Comparison of ENCODE assay signal across 27 mouse cellular contexts in genomic region chr5:35731006-35731405, GRCm38 (mm10). TPM values are rescaled to one million over a fixed set of nuclear protein-coding genes. Genes with fewer than 3 reads are reported as not detected.
DNase-seq lines count a peak whose midpoint lies in the region; ATAC-seq lines count a peak whose summit lies in the region.
"Had no signal": no experiment of that assay in that cellular context is flagged by ENCODE, and none has a peak within 500 bp of the region (broad histone marks: within the 10 kb centered on the region; RNA-seq: fewer than 3 reads in every experiment).

No protein-coding gene starts in this region.

- no peak overlapping the region for H3K4me3 ChIP-seq in heart, embryonic 13.5 days
- no peak overlapping the region for H3K4me3 ChIP-seq in kidney, embryonic 14.5 days (ENCODE audit: low read length)
- no peak overlapping the region for H3K4me3 ChIP-seq in lung, embryonic 16.5 days (ENCODE audit: low read length)
- no peak overlapping the region for H3K4me3 ChIP-seq in stomach, embryonic 16.5 days (replicated peaks; ENCODE audit: low read length)
- H3K4me3 ChIP-seq: forebrain, embryonic 10.5 days; hindbrain, embryonic 12.5 days; limb, embryonic 15.5 days; neural tube, embryonic 15.5 days had no signal

- no peaks in the 10 kb centered on the region for H3K36me3 ChIP-seq in heart, embryonic 13.5 days
- no peaks in the 10 kb centered on the region for H3K36me3 ChIP-seq in kidney, embryonic 14.5 days (ENCODE audit: control insufficient read depth, insufficient read depth, low read length)
- no peaks in the 10 kb centered on the region for H3K36me3 ChIP-seq in lung, embryonic 16.5 days (ENCODE audit: control insufficient read depth, insufficient read depth, low read length)
- no peaks in the 10 kb centered on the region for H3K36me3 ChIP-seq in stomach, embryonic 16.5 days (ENCODE audit: control insufficient read depth, insufficient read depth, low read length)
- H3K36me3 ChIP-seq: forebrain, embryonic 10.5 days; G1E; hindbrain, embryonic 12.5 days; limb, embryonic 15.5 days; neural tube, embryonic 15.5 days had no signal

- H3K4me2 ChIP-seq in heart, embryonic 13.5 days, result no peak overlapping the region
- H3K4me2 ChIP-seq in kidney, embryonic 14.5 days (replicated peaks; ENCODE audit: low read depth, low read length), result no peak overlapping the region
- H3K4me2 ChIP-seq in lung, embryonic 16.5 days (ENCODE audit: low read depth, low read length), result no peak overlapping the region
- no peak overlapping the region for H3K4me2 ChIP-seq in stomach, embryonic 16.5 days (ENCODE audit: low read depth, low read length)
- H3K4me2 ChIP-seq: hindbrain, embryonic 12.5 days; limb, embryonic 15.5 days; midbrain, embryonic 11.5 days; neural tube, embryonic 15.5 days had no signal

- H3K27me3 ChIP-seq in heart, embryonic 13.5 days (replicated peaks), result 0 out of 2 replicates have a peak, but pooled peaks cover 3% of the 10 kb centered on the region
- no peaks in the 10 kb centered on the region for H3K27me3 ChIP-seq in kidney, embryonic 14.5 days (ENCODE audit: control insufficient read depth, insufficient read depth, low read length)
- H3K27me3 ChIP-seq in lung, embryonic 16.5 days (ENCODE audit: control insufficient read depth, insufficient read depth, low read depth, low read length), result no peaks in the 10 kb centered on the region
- H3K27me3 ChIP-seq in stomach, embryonic 16.5 days (ENCODE audit: control insufficient read depth, insufficient read depth, low read length), result no peaks in the 10 kb centered on the region
- H3K27me3 ChIP-seq: hindbrain, embryonic 12.5 days; limb, embryonic 15.5 days; neural tube, embryonic 15.5 days; Patski had no signal

- ATAC-seq in heart, embryonic 13.5 days (ENCODE audit: extremely low read depth, insufficient number of reproducible peaks, low FRiP score, low TSS enrichment), result no peak
- ATAC-seq in kidney, embryonic 14.5 days (ENCODE audit: low FRiP score, low TSS enrichment), result no peak
- no peak for ATAC-seq in lung, embryonic 16.5 days (ENCODE audit: low read depth)
- ATAC-seq in stomach, embryonic 16.5 days (ENCODE audit: insufficient read depth, low FRiP score), result no peak
- ATAC-seq: forebrain, embryonic 16.5 days; intestine, postnatal 0 days; Patski had no signal

- H3K9me3 ChIP-seq in heart, embryonic 13.5 days, result no peaks in the 10 kb centered on the region
- H3K9me3 ChIP-seq in kidney, embryonic 14.5 days (ENCODE audit: control insufficient read depth, low read length), result no peaks in the 10 kb centered on the region
- no peaks in the 10 kb centered on the region for H3K9me3 ChIP-seq in lung, embryonic 16.5 days (ENCODE audit: control insufficient read depth, low read length)
- no peaks in the 10 kb centered on the region for H3K9me3 ChIP-seq in stomach, embryonic 16.5 days (replicated peaks; ENCODE audit: control insufficient read depth, low read length)
- H3K9me3 ChIP-seq: forebrain, embryonic 10.5 days; G1E; hindbrain, embryonic 12.5 days; limb, embryonic 15.5 days; neural tube, embryonic 15.5 days had no signal

- WGBS in heart, embryonic 13.5 days, result 80% methylated on average over 4 of the region's 4 CpGs
- 82% methylated on average over 4 of the region's 4 CpGs for WGBS in kidney, embryonic 14.5 days
- WGBS in lung, embryonic 16.5 days, result 78% methylated on average over 4 of the region's 4 CpGs
- 79% methylated on average over 4 of the region's 4 CpGs for WGBS in stomach, embryonic 16.5 days

- DNase-seq in heart, postnatal 14 days, result no peak
- DNase-seq in kidney, postnatal 4 days, result no peak
- DNase-seq in lung, postnatal 14 days, result no peak
- DNase-seq: adrenal gland, postnatal 36 days; B cell, adult 2 months; cerebellum, adult 11 months; cerebellum, adult 9-11 months; gastrocnemius, postnatal 25 days; heart, adult 18-20 months; left cerebral cortex, postnatal 4 days; right cerebral cortex, adult 18-20 months; right cerebral cortex, postnatal 4 days had no signal

- H3K9ac ChIP-seq in heart, embryonic 13.5 days, result no peak overlapping the region
- no peak overlapping the region for H3K9ac ChIP-seq in kidney, embryonic 14.5 days (ENCODE audit: low read depth, low read length)
- H3K9ac ChIP-seq in lung, embryonic 16.5 days (ENCODE audit: low read length), result no peak overlapping the region
- H3K9ac ChIP-seq in stomach, embryonic 16.5 days (ENCODE audit: low read length), result no peak overlapping the region
- H3K9ac ChIP-seq: hindbrain, embryonic 12.5 days; limb, embryonic 15.5 days; neural tube, embryonic 15.5 days had no signal

- H3K27ac ChIP-seq in heart, embryonic 13.5 days (replicated peaks), result peak overlapping the region; percentile 89; the same call in 1 of the 2 replicates
- peak overlapping the region; percentile 24; the same call in 1 of the 2 replicates for H3K27ac ChIP-seq in kidney, embryonic 14.5 days (ENCODE audit: low read depth, low read length)
- H3K27ac ChIP-seq in lung, embryonic 16.5 days (ENCODE audit: low read length), result peak overlapping the region; percentile 58
- peak overlapping the region; percentile 38; the same call in 1 of the 2 replicates for H3K27ac ChIP-seq in stomach, embryonic 16.5 days (ENCODE audit: low read length)
- H3K27ac ChIP-seq: forebrain, embryonic 10.5 days; hindbrain, embryonic 12.5 days; limb, embryonic 15.5 days; neural tube, embryonic 15.5 days had no signal

- intact Hi-C loops in heart, postnatal 14 days (cut with DNase I), result no loop called here

- peaks cover 25% of the 10 kb centered on the region for H3K4me1 ChIP-seq in heart, embryonic 13.5 days
- peaks cover 4% of the 10 kb centered on the region; the same call in 1 of the 2 replicates for H3K4me1 ChIP-seq in kidney, embryonic 14.5 days (ENCODE audit: control insufficient read depth, insufficient read depth, low read length)
- H3K4me1 ChIP-seq in lung, embryonic 16.5 days (replicated peaks; ENCODE audit: control insufficient read depth, insufficient read depth, low read length), result peaks cover 22% of the 10 kb centered on the region
- peaks cover 13% of the 10 kb centered on the region; the same call in 1 of the 2 replicates for H3K4me1 ChIP-seq in stomach, embryonic 16.5 days (ENCODE audit: control insufficient read depth, insufficient read depth, low read length)
- H3K4me1 ChIP-seq: neural tube, embryonic 15.5 days had no signal

RNA-seq across cellular contexts. Expression of gene Sh3tc1, which starts 8.8 kb away (rescaled TPM):
- polyA plus RNA-seq in heart, embryonic 13.5 days (2015; fragmentation: Nextera tagmentation; extraction: Ambion mirVana), result 9.2 and 9.7 TPM in 2 replicates
- total RNA-seq in heart, postnatal 14 days (2021), result 10 to 100 TPM in 1 of 2 experiments, 1 to 10 TPM in 1; 9.8 to 10.6 TPM
- 4.2 and 11.3 TPM in 2 replicates for polyA plus RNA-seq in kidney, embryonic 14.5 days (2014; fragmentation: Nextera tagmentation; extraction: Ambion mirVana)
- polyA plus RNA-seq in lung, embryonic 16.5 days (2015; fragmentation: Nextera tagmentation; extraction: Ambion mirVana), result 15.3 and 16.8 TPM in 2 replicates
- 6.2 and 9.1 TPM in 2 replicates for polyA plus RNA-seq in stomach, embryonic 16.5 days (2015; fragmentation: Nextera tagmentation; extraction: Ambion mirVana)

RNA-seq across cellular contexts. Expression of gene Ablim2, which starts 26.7 kb away (rescaled TPM):
- polyA plus RNA-seq in heart, embryonic 13.5 days (2015; fragmentation: Nextera tagmentation; extraction: Ambion mirVana), result 4.9 and 5.1 TPM in 2 replicates
- 10 to 100 TPM; 12.2 to 17.5 TPM for total RNA-seq in heart, postnatal 14 days (2021)
- 0.30 and 2.5 TPM in 2 replicates for polyA plus RNA-seq in kidney, embryonic 14.5 days (2014; fragmentation: Nextera tagmentation; extraction: Ambion mirVana)
- 0.77 and 1.5 TPM in 2 replicates for polyA plus RNA-seq in lung, embryonic 16.5 days (2015; fragmentation: Nextera tagmentation; extraction: Ambion mirVana)
- polyA plus RNA-seq in stomach, embryonic 16.5 days (2015; fragmentation: Nextera tagmentation; extraction: Ambion mirVana), result 3.5 and 4.3 TPM in 2 replicates
- total RNA-seq: common myeloid progenitor, adult 5-6 weeks had no signal
- polyA plus RNA-seq: forebrain, embryonic 10.5 days; G1E had no signal

RNA-seq across cellular contexts. Expression of gene Htra3, which starts 51.4 kb away (rescaled TPM):
- polyA plus RNA-seq in heart, embryonic 13.5 days (2015; fragmentation: Nextera tagmentation; extraction: Ambion mirVana), result 6.3 and 7.2 TPM in 2 replicates
- total RNA-seq in heart, postnatal 14 days (2021), result 100 to 1,000 TPM; 108 to 149 TPM
- polyA plus RNA-seq in kidney, embryonic 14.5 days (2014; fragmentation: Nextera tagmentation; extraction: Ambion mirVana), result 7.0 and 8.6 TPM in 2 replicates
- polyA plus RNA-seq in lung, embryonic 16.5 days (2015; fragmentation: Nextera tagmentation; extraction: Ambion mirVana), result 36.9 and 37.9 TPM in 2 replicates
- 67.7 and 77.5 TPM in 2 replicates for polyA plus RNA-seq in stomach, embryonic 16.5 days (2015; fragmentation: Nextera tagmentation; extraction: Ambion mirVana)
- total RNA-seq: CH12.LX; common myeloid progenitor, adult 5-6 weeks; G1E had no signal
- polyA plus RNA-seq: G1E had no signal

Comparison
In these comparisons a context has a peak if more than half of its experiments do, and no peak if none do; other contexts are left out.
1. H3K27ac ChIP-seq: peak in every context shown above with its lines; median percentile 89 in heart, embryonic 13.5 days; 58 in lung, embryonic 16.5 days; 38 in stomach, embryonic 16.5 days; 24 in kidney, embryonic 14.5 days.